Mouse (Mus musculus) brain, adult 2 months (tissue): ENCODE data around the gene Clstn3.
A peak's percentile ranks its signal among the peaks of the same experiment; 100 is the strongest.
"Not testable (repeated sequence)": the region's sequence is repeated elsewhere in the genome, so short reads cannot be mapped to it uniquely, and the experiment has no call there.

ENCODE experiments used
- DNase-seq: peaks from one replicate; pipeline ENCODE4 v3.0.0; 2011; ENCODE audit warnings: low read depth, low spot score

The Clstn3 gene

GRCm38 (mm10) chr6:124414150-124414926, 50.3 kb downstream of the Clstn3 start:
- DNase-seq: peak; percentile 48

- no peak for DNase-seq
These were observed 50.8 kb downstream of the Clstn3 start for GRCm38 (mm10) chr6:124413770-124414149.

- DNase-seq: no peak
These were observed 56.2 kb downstream of the Clstn3 start for GRCm38 (mm10) chr6:124408355-124408754.

DNA sequence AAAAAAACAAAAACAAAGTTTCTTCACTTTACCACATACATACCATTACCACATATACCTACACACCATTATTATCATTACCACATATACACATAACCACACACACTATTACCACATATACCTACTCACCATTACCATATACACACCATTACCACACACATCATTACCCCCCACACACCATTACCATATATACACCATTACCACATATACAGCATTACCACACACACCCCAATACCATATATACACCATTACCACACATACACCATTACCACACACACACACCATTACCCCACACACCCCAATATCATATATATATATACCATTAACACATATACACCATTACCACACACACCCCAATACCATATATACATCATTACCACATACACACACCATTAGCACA, 57.4 kb downstream of the Clstn3 start:
- DNase-seq: no peak

DNA sequence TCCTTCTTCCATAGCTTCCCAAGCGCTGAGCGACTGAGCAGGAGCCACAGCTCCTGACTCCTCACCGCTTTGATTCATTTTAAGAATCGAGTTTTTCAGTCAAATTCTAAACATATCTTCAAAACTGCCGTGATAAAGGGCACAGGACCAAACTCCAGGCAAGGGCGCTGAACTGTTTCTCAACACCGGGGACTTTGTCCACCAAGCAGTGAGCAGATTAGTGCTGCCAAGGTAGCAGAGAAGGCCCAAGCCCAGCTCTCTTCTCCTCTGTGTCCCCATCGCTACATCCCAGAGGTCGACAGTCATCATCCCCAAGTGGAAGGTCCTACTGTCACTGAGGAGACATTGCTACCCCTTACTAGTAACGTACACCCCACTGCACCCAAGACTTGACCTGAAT, 58.3 kb downstream of the Clstn3 start:
- DNase-seq: no peak

GRCm38 (mm10) chr6:124399738-124400137, 64.9 kb downstream of the Clstn3 start:
- DNase-seq: no peak

DNA sequence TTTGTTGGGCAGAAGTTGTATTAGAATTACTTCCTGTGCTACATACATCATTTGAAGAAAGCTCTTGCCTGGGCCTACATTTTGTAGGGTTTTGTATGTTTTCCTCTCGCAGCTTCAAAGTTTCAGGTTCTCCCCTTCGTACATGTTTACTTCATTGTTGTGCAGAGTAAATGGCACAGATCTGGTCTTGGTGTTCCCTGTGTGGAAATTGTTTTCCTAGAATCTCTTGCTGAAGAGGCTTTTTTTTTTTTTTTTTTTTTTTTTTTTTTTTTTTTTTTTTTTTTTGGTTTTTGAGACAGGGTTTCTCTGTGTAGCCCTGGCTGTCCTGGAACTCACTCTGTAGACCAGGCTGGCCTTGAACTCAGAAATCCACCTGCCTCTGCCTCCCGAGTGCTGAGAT, 69.6 kb downstream of the Clstn3 start:
- not testable (repeated sequence) for DNase-seq
